Mouse (Mus musculus) lung, postnatal 0 days (tissue): Measurements from ENCODE around the gene Fndc9.

ENCODE experiments used
- CTCF ChIP-seq: IDR thresholded peaks from 2 replicates; pipeline ENCODE4 v1.5.1; 2016; ENCODE audit warnings: antibody characterized with exemption, mild to moderate bottlenecking
- EP300 ChIP-seq: IDR thresholded peaks from 2 replicates; pipeline ENCODE4 v1.6.1; 2016; ENCODE audit warnings: antibody characterized with exemption, mild to moderate bottlenecking, control low read depth

DNA sequence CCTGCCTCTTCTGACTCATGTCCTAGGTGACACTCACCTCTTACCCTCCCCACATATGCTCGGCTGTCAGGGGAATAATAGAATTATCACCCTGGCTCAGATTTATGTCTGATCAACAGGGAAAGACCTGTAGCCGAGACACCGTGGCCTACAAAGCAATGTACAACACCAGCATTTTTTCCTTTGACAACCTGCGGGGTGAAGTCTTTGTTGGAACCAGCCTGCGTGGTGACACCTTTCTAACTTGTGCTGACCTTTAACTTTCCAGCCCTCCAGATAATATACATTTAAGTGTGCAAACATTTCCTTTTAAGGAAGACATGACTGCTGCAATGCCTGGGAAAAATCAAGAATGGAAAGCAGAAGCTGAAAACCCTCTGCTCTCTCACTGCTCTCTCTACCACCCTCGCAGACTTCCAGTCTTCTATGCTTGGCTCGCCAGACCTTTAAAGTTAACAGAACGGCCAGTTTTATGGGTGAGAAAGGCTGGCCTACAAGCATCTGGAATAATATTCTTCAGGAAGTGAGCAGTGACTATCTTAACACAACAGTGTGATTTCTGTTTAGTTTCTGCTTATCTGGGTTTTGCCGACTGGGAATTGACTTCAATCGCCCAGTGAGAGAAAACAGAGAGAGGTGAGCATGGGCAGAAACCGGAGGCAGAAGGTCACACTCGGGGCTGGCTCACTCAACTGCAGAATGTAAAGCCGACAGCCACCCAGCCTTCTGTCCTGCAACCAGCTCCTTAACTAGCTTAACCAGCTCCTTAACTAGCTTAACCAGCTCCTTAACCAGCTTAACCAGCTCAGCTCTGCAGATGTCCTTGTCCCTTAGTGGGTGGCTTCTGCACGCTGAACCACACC, 20.7 kb upstream of the Fndc9 start:
- TF ChIP-seq CTCF = no peak
- no peak for TF ChIP-seq EP300
